Mouse (Mus musculus) stomach, postnatal 0 days (tissue): ENCODE measurements around the gene Tm9sf1. TPM values are rescaled to one million over a fixed set of nuclear protein-coding genes. Genes with fewer than 3 reads are reported as not detected.

Experiments
- ATAC-seq: fragments of 200-750 bp; cut with Nextera tagmentation; 2 replicates; pipeline ENCODE4 v1.8.0; 2017; ENCODE audit not compliant: low FRiP score, low TSS enrichment
- DNase-seq: peaks from one replicate; pipeline ENCODE4 v3.0.0-alpha.2; 2016; ENCODE audit warnings: low spot score
- H3K27ac ChIP-seq: fragments of 300-500 bp; sonication (generic); replicated peaks from 2 replicates; pipeline ENCODE4 v1.5.1; 2014; ENCODE audit warnings: mild to moderate bottlenecking, control low read depth
- H3K27me3 ChIP-seq: fragments of 300-500 bp; sonication (generic); 2 replicates; pipeline ENCODE4 v1.6.1; 2014; ENCODE audit warnings: low read length; ENCODE audit not compliant: control insufficient read depth, insufficient read depth
- H3K36me3 ChIP-seq: fragments of 300-500 bp; sonication (generic); 2 replicates; pipeline ENCODE4 v1.6.1; 2014; ENCODE audit warnings: low read length, mixed read lengths; ENCODE audit not compliant: control insufficient read depth, insufficient read depth
- H3K4me1 ChIP-seq: fragments of 300-500 bp; sonication (generic); replicated peaks from 2 replicates; pipeline ENCODE4 v1.6.1; 2014; ENCODE audit warnings: antibody characterized with exemption; ENCODE audit not compliant: control insufficient read depth, insufficient read depth
- H3K4me2 ChIP-seq: fragments of 300-500 bp; sonication (generic); replicated peaks from 2 replicates; pipeline ENCODE4 v1.6.1; 2014; ENCODE audit warnings: low read depth, mild to moderate bottlenecking, control low read depth, moderate library complexity
- H3K4me3 ChIP-seq: fragments of 300-500 bp; sonication (generic); 2 replicates; pipeline ENCODE4 v1.5.1; 2014; ENCODE audit warnings: low read depth, low read length, control low read depth
- H3K9ac ChIP-seq: fragments of 300-500 bp; sonication (generic); 2 replicates; pipeline ENCODE4 v1.6.1; 2014; ENCODE audit warnings: mild to moderate bottlenecking, low read length, control low read depth, mixed read lengths
- H3K9me3 ChIP-seq: fragments of 300-500 bp; sonication (generic); 2 replicates; pipeline ENCODE4 v1.6.1; 2016; ENCODE audit warnings: low read length; ENCODE audit not compliant: control insufficient read depth
- CTCF ChIP-seq: IDR thresholded peaks from 2 replicates; pipeline ENCODE4 v1.5.1; 2016; ENCODE audit warnings: antibody characterized with exemption, low read depth, mild to moderate bottlenecking, moderate library complexity
- EP300 ChIP-seq: optimal IDR thresholded peaks from 2 replicates; pipeline ENCODE3; 2016; ENCODE audit warnings: antibody characterized with exemption
- WGBS: fragments of 180-500 bp; shearing (Covaris S2); extraction: QIAGEN DNeasy Blood & Tissue Kit; methylation state at CpG from one replicate; pipeline ENCODE4 v1.1.7; 2014; 5-methylcytosine and 5-hydroxymethylcytosine counted together
- polyA plus RNA-seq: library from polyadenylated mRNA; unstranded; fragments of >200 nt; fragmentation: Nextera tagmentation; extraction: Ambion mirVana; gene quantifications from 2 replicates; pipeline ENCODE4 v1.2.1, GENCODE M21; 2015

The Tm9sf1 gene
- polyA plus RNA-seq, 1 experiment from 2014 or later: 75.6 TPM

DNA sequence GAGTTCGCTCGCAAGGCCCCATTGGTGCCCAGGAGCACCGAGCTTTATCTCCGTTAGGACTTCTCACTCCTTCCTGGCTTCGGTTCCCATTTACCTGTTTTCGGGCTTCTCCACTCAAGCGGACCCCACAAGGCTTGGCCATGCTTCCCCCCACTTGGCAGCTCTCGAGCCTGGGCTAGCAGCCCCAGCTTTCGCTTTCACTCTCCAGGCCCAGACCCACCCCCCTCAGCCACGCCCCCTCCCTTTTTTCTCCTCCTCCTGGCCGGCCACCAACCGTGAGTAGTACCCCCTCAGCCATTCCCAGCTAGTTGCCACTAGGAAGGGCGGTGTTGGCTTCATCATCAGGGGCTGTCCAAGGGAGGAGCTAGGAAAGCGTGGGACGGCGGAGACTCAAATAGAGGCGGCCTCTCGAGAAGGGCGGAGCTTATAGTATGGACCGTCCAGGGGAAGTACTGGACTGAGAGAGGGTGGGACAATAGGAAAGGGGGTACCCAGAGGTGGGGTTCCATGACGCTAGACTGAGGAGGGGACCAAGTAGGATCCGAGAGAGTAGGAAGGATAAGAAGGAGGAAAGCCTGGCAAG lies 52.8 kb downstream of the Tm9sf1 start, which contains the start of gene Psme2:
Gene Psme2 (minus strand): TSS at position 366 of the 583 bp plus-strand sequence.
- H3K9me3 ChIP-seq: no peaks in the 10 kb centered on the region
- peak within 1 kb of the TSS; percentile 72 for H3K4me3 ChIP-seq
- WGBS: under 1% methylated on average over 22 of the region's 22 CpGs
- peaks cover 2% of the 10 kb centered on the region; the same call in 1 of the 2 replicates for H3K4me1 ChIP-seq
- no peaks in the 10 kb centered on the region for H3K27me3 ChIP-seq
- H3K9ac ChIP-seq: peak within 1 kb of the TSS; percentile 91
- peak within 1 kb of the TSS; percentile 96 for H3K27ac ChIP-seq
- peak within 1 kb of the TSS; percentile 96 for H3K4me2 ChIP-seq
- ATAC-seq (peak; percentile 94), DNase-seq (peak; percentile 96)
- peak; percentile 38 for TF ChIP-seq CTCF
- TF ChIP-seq EP300: no peak
- H3K36me3 ChIP-seq: peaks cover 4% of the 10 kb centered on the region

DNA sequence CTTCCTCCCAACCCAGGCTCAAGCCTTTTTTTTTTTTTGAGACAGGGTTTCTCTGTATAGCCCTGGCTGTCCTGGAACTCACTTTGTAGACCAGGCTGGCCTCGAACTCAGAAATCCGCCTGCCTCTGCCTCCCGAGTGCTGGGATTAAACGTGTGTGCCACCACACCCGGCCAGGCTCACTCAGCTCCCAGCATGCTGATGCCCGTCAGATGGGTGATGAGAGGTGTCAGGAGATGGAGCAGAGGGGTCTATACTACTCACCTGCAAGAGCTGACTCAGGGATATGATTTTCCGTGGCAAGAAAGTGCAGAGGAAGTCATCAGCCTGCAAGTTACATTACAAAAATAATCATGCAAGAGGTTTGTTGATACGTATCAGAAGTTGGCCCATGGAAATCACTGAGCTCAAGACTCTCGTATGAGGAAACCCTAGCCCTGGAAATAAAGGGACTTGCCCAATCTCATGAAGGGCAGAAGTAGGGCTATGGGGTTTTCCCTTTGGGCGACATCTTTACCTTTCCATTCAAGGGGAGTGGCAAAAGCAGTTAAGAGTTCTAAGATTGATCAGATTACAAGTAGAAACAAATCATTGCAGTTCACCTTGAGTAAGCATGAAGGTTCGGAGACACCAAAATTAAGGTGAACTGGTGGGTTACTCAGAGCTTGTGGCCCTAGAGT lies 53.7 kb downstream of the Tm9sf1 start:
- ATAC-seq: no peak
- peak overlapping the region; percentile 69 for H3K9ac ChIP-seq
- 68% methylated on average over 10 of the region's 11 CpGs for WGBS
- H3K27ac ChIP-seq: peak overlapping the region; percentile 96
- H3K9me3 ChIP-seq: no peaks in the 10 kb centered on the region
- no peaks in the 10 kb centered on the region for H3K27me3 ChIP-seq
- no peaks in the 10 kb centered on the region for H3K36me3 ChIP-seq
- peaks cover 2% of the 10 kb centered on the region; the same call in 1 of the 2 replicates for H3K4me1 ChIP-seq
- DNase-seq: no peak
- H3K4me3 ChIP-seq: peak overlapping the region; percentile 72
- H3K4me2 ChIP-seq: peak overlapping the region; percentile 96
- no peak for TF ChIP-seq EP300
- TF ChIP-seq CTCF: no peak

DNA sequence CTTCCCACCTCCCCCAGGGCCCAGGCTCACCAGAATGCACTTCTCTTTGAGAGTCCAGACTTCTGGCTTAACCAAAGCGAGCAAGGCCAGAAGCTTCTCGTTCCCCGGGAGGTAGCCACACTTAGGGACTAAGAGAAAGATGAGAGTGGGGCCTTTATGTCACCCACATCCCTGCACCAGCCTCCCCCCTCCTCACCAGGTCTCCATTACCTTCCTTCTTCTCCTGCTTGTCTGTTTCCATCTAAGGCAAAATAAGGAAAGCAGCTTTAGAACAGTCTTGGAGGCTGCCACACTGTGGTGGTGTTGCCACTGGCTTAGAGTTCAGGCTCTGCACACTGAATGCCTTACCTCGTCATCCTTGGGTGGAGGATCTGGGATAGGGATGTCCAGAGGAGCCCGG lies 54.3 kb downstream of the Tm9sf1 start:
- 91% methylated on average over 5 of the region's 5 CpGs for WGBS
- no peak for ATAC-seq
- DNase-seq: no peak

DNA sequence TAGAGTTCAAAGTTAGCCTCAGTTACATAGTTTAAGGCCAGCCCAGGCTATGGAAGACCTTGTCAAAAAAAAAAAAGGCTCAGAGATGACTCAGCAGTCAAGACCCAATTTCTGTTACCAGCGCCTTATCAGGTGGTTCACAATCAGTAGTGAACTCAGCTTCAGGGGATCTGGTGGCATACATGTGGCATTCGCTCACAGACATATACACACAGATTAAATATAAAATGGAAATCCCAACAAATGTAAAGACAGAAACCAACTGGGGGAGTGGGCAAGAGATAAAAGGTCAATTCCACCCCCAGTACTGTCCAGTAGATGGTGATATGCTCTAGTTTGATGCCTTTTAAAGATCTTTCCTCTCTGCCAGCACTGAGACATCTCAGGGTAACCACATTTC lies 57.5 kb downstream of the Tm9sf1 start:
- Histone ChIP-seq H3K27ac (peak overlapping the region; percentile 73), H3K9me3 (no peaks in the 10 kb centered on the region), H3K27me3 (no peaks in the 10 kb centered on the region), H3K4me1 (peaks cover 3% of the 10 kb centered on the region; the same call in 1 of the 2 replicates), H3K9ac (no peak overlapping the region), H3K36me3 (no peaks in the 10 kb centered on the region), H3K4me2 (no peak overlapping the region), H3K4me3 (no peak overlapping the region)
- WGBS: 90% methylated on average over 2 of the region's 2 CpGs
- DNase-seq: no peak
- ATAC-seq: no peak
- TF ChIP-seq CTCF (peak; percentile 20; the same call in 1 of the 2 replicates), EP300 (no peak)

More for the DNA sequence above, 54.3 kb downstream of the Tm9sf1 start:
- no peaks in the 10 kb centered on the region for H3K9me3 ChIP-seq
- TF ChIP-seq CTCF (no peak), EP300 (no peak)
- no peaks in the 10 kb centered on the region for H3K27me3 ChIP-seq
- no peaks in the 10 kb centered on the region for H3K36me3 ChIP-seq
- no peak overlapping the region for H3K27ac ChIP-seq
- H3K9ac ChIP-seq: no peak overlapping the region
- H3K4me3 ChIP-seq: no peak overlapping the region
- H3K4me2 ChIP-seq: no peak overlapping the region
- peaks cover 5% of the 10 kb centered on the region for H3K4me1 ChIP-seq

Other genes with a start within 250 kb of the Tm9sf1 start
- 53.7 and 54.5 TPM in 2 replicates for gene Dhrs4, start 165.0 kb downstream of the Tm9sf1 start, polyA plus RNA-seq
- 0.46 and 0.81 TPM in 2 replicates for gene Carmil3, start 153.2 kb downstream of the Tm9sf1 start, polyA plus RNA-seq
- gene Cpne6, start 133.4 kb downstream of the Tm9sf1 start, polyA plus RNA-seq: 0.08 and 0.17 TPM in 2 replicates
- 0.11 TPM in 1 of 2 replicates, not detected in the other for gene Nrl, start 118.8 kb downstream of the Tm9sf1 start, polyA plus RNA-seq
- gene Pck2, start 103.5 kb downstream of the Tm9sf1 start, polyA plus RNA-seq: 15.7 and 16.1 TPM in 2 replicates
- 45.9 and 51.0 TPM in 2 replicates for gene Dcaf11, start 83.8 kb downstream of the Tm9sf1 start, polyA plus RNA-seq
- gene A730061H03Rik, start 83.4 kb downstream of the Tm9sf1 start, polyA plus RNA-seq: 0.57 and 0.93 TPM in 2 replicates
- 0.30 and 0.35 TPM in 2 replicates for gene Fitm1, start 68.2 kb downstream of the Tm9sf1 start, polyA plus RNA-seq
- gene Psme1, start 65.7 kb downstream of the Tm9sf1 start, polyA plus RNA-seq: 130 and 136 TPM in 2 replicates
- 13.1 and 14.5 TPM in 2 replicates for gene Emc9, start 58.5 kb downstream of the Tm9sf1 start, polyA plus RNA-seq
- gene Psme2, start 52.7 kb downstream of the Tm9sf1 start, polyA plus RNA-seq: 268 and 316 TPM in 2 replicates
- 9.5 and 11.3 TPM in 2 replicates for gene Rnf31, start 52.1 kb downstream of the Tm9sf1 start, polyA plus RNA-seq
- 14.1 and 14.7 TPM in 2 replicates for gene Irf9, start 40.2 kb downstream of the Tm9sf1 start, polyA plus RNA-seq
- gene Rec8, start 25.8 kb downstream of the Tm9sf1 start, polyA plus RNA-seq: 4.5 TPM in 2 replicates
- 28.8 and 38.3 TPM in 2 replicates for gene Ipo4, start 7.8 kb downstream of the Tm9sf1 start, polyA plus RNA-seq
- 1.2 and 1.3 TPM in 2 replicates for gene Gm49378, start 5.9 kb downstream of the Tm9sf1 start, polyA plus RNA-seq
- 0.46 and 0.57 TPM in 2 replicates for gene Tssk4, start 6.4 kb upstream of the Tm9sf1 start, polyA plus RNA-seq
- 46.5 and 50.6 TPM in 2 replicates for gene Mdp1, start 16.7 kb upstream of the Tm9sf1 start, polyA plus RNA-seq
- 24.8 and 26.8 TPM in 2 replicates for gene Gmpr2, start 28.1 kb upstream of the Tm9sf1 start, polyA plus RNA-seq
- 402 and 425 TPM in 2 replicates for gene Nedd8, start 28.3 kb upstream of the Tm9sf1 start, polyA plus RNA-seq
- 17.5 and 17.8 TPM in 2 replicates for gene Tinf2, start 38.0 kb upstream of the Tm9sf1 start, polyA plus RNA-seq
- gene Tgm1, start 70.1 kb upstream of the Tm9sf1 start, polyA plus RNA-seq: 79.0 and 80.6 TPM in 2 replicates
- gene Rabggta, start 78.5 kb upstream of the Tm9sf1 start, polyA plus RNA-seq: 25.7 and 27.3 TPM in 2 replicates
- 92.3 and 99.5 TPM in 2 replicates for gene Dhrs1, start 101.9 kb upstream of the Tm9sf1 start, polyA plus RNA-seq
- 16.8 and 19.8 TPM in 2 replicates for gene Nop9, start 101.9 kb upstream of the Tm9sf1 start, polyA plus RNA-seq
- gene Cideb, start 114.7 kb upstream of the Tm9sf1 start, polyA plus RNA-seq: 12.3 and 13.6 TPM in 2 replicates
- 3.2 and 3.8 TPM in 2 replicates for gene Ltb4r2, start 117.6 kb upstream of the Tm9sf1 start, polyA plus RNA-seq
- 1.8 TPM in 2 replicates for gene Ltb4r1, start 122.2 kb upstream of the Tm9sf1 start, polyA plus RNA-seq
- 2.3 and 2.5 TPM in 2 replicates for gene Adcy4, start 140.3 kb upstream of the Tm9sf1 start, polyA plus RNA-seq
- gene Ripk3, start 145.1 kb upstream of the Tm9sf1 start, polyA plus RNA-seq: 8.7 and 13.2 TPM in 2 replicates
- 11.2 and 12.5 TPM in 2 replicates for gene Nfatc4, start 179.3 kb upstream of the Tm9sf1 start, polyA plus RNA-seq
- gene Nynrin, start 210.2 kb upstream of the Tm9sf1 start, polyA plus RNA-seq: 2.8 and 3.2 TPM in 2 replicates
- gene Cbln3, start 240.6 kb upstream of the Tm9sf1 start, polyA plus RNA-seq: 0.56 and 0.65 TPM in 2 replicates
- 6.4 and 7.5 TPM in 2 replicates for gene Khnyn, start 241.1 kb upstream of the Tm9sf1 start, polyA plus RNA-seq